Mouse (Mus musculus): ENCODE data around the gene Ehd3.

DNA sequence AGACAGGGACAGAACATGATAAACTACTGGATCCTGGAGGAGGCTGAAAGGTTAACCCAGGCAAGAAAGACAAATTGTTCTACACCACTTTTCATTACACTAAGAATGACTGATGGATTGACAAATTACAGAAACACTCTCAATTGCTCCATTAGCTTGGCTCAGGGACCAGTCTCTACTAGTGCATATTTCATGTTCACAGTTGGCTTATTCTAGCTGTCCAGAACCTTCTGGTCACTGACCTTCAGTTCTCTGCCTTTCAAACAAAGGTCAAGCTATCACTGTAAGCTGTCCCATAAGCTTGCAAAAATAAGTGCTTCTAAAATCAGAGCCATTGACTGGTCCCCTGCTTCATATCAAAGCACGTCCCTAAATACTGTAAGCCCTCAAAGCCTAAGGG lies 39.0 kb downstream of the Ehd3 start:
- TF ChIP-seq POLR2A (IDR thresholded peaks at IDR 0.05; ENCODE audit: insufficient read depth, low read depth, low read length): no peak
- TF ChIP-seq CTCF (IDR thresholded peaks at IDR 0.05): no peak
- no peak for TF ChIP-seq EP300 (IDR thresholded peaks at IDR 0.05; ENCODE audit: insufficient read depth, low read depth, low read length)
